Mouse (Mus musculus) erythroblast, adult 5-6 weeks (primary cell): ENCODE data around the gene Nfia. TPM values are rescaled to one million over a fixed set of nuclear protein-coding genes. Genes with fewer than 3 reads are reported as not detected.

ENCODE experiments used
- ATAC-seq: replicated peaks from 2 replicates; pipeline ENCODE4 v1.8.0; 2016; ENCODE audit warnings: moderate number of reproducible peaks, mild to moderate bottlenecking, moderate TSS enrichment, inconsistent platforms; ENCODE audit not compliant: poor library complexity, low FRiP score, severe bottlenecking
- total RNA-seq, 2 experiments: library from RNA; stranded (forward) in 1 of 2; stranded (reverse) in 1 of 2; fragments of 150-400 nt in 1 of 2; fragments of 200-764, 138-1000 nt in 1 of 2; gene quantifications; 2 replicates each; pipeline versions ENCODE4 v1.2.3 to v1.2.4; 2015 to 2017; ENCODE audit warnings: low replicate concordance in 2 of 2

Nfia gene
- total RNA-seq, 2 experiments from 2014 or later = 4.7 to 21.3 TPM

DNA sequence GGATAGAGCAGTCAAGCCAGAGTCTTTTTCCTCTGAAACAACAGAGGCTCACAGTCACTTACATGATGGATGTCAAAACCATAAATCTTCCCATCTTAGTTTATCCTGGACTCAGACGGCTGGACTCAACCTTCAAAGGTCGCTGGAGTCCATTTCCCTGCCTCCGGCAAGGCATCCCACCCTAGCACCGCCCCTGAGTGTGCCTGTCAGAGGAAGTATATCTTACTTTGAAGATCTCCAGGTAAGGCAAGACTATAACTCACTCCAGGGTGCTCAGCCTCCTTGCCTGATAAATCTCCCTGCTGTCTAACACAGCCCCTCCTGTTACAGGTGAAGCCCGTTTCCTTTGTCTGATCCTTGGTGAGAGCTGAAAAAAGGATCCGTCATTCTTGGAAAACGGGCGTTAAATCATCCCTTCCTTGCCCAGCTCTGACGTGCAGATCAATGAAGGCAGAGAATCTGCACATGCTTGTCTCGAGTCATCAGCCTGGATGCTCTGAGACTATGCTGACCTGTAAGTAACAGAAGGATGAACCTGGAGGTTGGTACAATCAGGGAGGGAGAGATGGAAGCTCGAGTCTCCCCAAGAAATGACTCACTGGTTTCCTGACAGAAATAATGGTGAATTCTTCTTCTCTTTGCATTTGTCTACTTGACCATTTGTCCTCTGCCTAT, 353.6 kb downstream of the Nfia start:
- ATAC-seq = no peak

DNA sequence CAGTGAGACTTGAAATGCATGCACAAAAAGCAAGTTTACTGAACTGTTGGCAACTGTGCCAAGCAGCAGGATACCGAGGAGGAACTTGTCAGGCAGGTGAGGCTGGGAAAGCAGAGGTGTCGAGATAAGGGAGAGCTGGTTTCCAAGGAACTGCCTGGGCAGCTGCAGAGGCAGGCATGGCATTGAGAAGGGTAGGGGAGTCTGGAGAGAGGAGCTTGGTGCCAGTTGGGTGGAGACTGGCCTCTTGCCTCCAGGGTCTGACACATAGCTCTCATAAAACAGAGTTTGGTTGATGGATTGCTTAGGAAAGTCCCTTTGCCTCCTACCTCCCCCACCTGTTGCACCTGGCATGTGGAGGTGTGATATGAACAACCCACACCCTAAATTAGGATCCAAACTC, 358.3 kb downstream of the Nfia start:
- no peak for ATAC-seq

DNA sequence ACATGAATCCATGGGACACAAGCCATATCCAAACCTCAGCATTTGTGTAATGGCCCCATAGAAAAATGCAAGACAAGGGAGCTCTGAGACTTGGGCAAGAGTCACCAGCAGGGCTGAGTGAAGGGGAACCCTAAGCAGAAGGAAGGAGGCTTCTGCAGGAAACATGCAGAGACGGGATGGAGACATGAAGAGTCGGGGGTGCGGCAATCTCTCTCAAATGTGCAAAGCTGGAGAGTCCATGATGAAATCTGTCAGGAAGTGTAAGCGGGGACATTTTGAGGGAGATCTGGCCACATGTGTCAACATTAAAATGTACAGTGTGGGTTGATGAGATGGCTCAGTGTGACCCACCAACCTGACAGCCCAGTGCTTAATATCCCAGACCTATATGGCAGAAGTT, 361.5 kb downstream of the Nfia start:
- ATAC-seq = no peak

DNA sequence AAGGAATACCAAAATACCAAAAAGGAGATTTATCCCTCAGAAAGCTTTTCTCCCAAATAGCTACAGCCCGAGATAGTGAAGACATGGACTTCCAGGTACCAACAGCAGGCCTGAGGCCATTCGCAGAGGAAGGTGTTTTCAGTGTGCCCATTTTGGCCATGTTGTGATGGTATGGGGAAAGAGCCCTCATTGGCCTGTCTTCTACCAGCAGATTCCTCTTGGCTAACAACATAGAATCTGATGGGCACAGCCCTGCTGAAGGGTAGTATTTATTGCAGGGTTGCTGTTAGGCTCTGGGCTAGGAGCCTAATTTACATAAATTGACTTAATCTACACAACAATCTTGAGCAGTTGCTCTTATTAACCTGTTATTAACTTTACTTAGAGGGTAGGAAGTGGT, 363.5 kb downstream of the Nfia start:
- ATAC-seq = no peak

DNA sequence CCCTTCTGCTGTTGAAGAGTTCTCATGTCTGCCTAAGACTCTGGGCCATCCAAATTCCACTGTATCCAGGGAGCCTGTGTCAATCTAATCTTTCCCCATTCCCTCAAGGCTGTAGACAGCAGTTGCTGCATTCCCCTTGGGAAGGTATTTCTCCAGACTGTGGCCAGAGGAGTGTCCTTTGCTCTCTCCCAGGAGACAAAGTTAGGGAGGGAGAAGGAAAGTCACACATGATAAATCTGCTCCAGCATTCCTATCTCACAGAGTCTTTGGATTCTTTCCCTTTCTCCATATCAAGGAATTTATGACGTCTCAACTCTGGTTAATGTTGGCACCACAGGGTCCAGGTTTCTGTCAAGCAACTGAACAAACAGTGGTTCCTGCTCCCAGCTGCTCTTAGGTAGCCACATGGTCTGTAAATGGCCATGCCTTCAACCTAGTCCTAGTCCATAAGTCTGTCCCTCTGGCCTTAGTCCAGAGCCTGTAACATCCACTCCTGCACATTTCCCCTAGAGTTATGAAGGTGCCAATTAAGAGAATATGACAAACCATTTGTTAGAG, 370.4 kb downstream of the Nfia start:
- ATAC-seq = no peak

DNA sequence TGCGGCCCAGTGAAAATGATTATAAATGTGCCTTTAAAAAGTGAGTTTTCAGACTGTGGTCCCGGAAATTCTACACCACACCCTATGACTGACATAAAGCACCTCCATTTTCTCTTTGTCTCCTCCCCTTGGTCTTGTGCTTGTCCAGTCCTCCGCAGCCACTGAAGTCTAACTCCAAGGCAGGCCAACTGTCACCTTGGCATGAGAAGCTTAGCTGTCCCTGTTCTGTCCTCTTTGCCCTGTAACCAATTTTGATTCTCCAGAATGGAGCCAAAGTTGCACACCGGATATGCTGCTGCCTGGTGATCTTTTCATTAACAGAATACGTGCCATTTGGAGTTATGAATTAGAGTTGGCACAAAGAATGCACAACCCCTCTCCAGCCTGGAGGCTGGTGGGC, 378.0 kb downstream of the Nfia start:
- no peak for ATAC-seq

DNA sequence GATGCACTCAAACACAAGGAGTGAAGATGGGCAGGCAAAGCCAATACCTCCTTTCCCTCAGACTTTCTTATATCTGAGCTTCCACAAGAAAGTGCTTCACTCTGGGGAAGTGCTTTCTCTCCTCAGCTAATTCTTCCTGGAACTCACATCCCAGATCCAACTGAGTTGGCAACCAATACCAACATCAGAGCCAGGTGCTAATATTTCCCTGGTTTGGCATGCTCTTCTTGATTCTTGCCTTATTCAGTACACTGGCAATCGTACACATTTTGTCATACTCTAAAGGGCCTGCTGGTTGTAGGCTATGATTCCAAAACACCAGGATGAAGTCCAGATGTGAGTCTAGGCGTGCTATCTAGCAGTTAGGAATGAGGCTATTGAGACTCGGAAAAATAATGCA, 385.4 kb downstream of the Nfia start:
- ATAC-seq = no peak

DNA sequence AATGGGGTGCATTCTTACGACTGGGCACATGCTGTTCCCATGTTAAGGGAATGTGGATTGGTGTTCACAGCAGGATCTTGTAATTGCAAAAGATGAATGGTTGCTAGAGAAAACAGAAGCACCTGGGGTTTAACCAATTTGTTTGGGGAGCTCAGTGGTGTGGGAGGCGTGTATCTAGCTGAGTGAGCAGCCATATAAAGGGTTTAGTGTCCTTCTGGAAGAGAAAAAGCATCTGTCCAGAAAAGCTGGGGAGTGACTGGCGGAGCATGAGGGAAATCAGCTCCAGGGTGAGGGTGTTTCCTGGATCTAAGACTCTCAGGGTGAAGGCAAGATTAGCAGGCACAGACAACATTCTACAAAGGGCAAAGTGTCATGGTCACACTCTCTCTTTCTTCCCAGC, 393.8 kb downstream of the Nfia start:
- no peak for ATAC-seq

Other genes starting within 250 kb of the Nfia start
- gene E130114P18Rik, start 5.3 kb downstream of the Nfia start, total RNA-seq (2015; ENCODE audit: low replicate concordance) = not detected in 2 replicates
- gene E130114P18Rik, start 5.3 kb downstream of the Nfia start, total RNA-seq (2017; ENCODE audit: low replicate concordance) = not detected in 2 replicates